Comparison of ENCODE assay signal across 20 mouse cellular contexts in the genomic region with DNA sequence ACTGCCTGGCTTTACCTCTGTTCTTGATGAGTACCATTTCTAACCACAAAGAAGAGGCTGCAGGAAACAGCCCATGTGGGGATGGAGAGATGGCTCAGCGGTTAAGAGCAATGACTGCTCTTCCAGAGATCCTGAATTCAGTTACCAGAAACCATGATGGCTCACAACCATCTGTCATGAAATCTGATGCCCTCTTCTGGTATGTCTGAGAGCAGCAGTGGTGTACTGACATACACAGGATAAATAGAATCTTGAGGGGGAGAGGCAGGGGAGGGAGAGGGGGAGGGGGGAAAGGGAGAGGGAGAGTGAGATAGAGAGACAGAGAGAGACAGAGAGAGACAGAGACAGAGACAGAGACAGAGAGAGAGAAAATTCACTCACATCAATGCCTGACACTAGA.
DNase-seq lines count a peak whose midpoint lies in the region; ATAC-seq and TF ChIP-seq lines count a peak whose summit lies in the region.
"Had no signal": no experiment of that assay in that cellular context is flagged by ENCODE, and none has a peak within 500 bp of the region (broad histone marks: within the 10 kb centered on the region; RNA-seq: fewer than 3 reads in every experiment).

No protein-coding gene starts in this region.

- DNase-seq in MEL (ENCODE audit: low read depth, low spot score): no peak
- DNase-seq in brain, embryonic 14.5 days (ENCODE audit: low read depth): no peak
- DNase-seq in adrenal gland, postnatal 36 days: no peak
- DNase-seq: adrenal gland, postnatal 25 days; cerebellum, adult 8-10 months; gastrocnemius, postnatal 36 days; liver; spleen, adult 18-20 months; thymus, adult 2 months had no signal

- no peaks in the 10 kb centered on the region for H3K9me3 ChIP-seq in hindbrain, embryonic 12.5 days (replicated peaks)
- no peaks in the 10 kb centered on the region for H3K9me3 ChIP-seq in hindbrain, embryonic 16.5 days (ENCODE audit: control insufficient read depth, low read length)
- no peaks in the 10 kb centered on the region for H3K9me3 ChIP-seq in midbrain, embryonic 12.5 days
- H3K9me3 ChIP-seq in midbrain, embryonic 13.5 days: no peaks in the 10 kb centered on the region
- no peaks in the 10 kb centered on the region for H3K9me3 ChIP-seq in MEL (replicated peaks; ENCODE audit: insufficient read depth, low read length)
- H3K9me3 ChIP-seq: forebrain, embryonic 12.5 days; heart, embryonic 10.5 days; kidney, embryonic 15.5 days; lung, embryonic 15.5 days had no signal

- peak in 1 of 3 experiments; percentile 5; a peak in 2 of 6 replicates for TF ChIP-seq CTCF in MEL (IDR thresholded peaks at IDR 0.05 in 2 of 3, conservative IDR thresholded peaks at IDR 0.05 in 1 of 3; ENCODE audit: control insufficient read depth in 1 of 3, insufficient read depth in 1 of 3, low read depth in 2 of 3, low read length in 3 of 3, poor library complexity in 1 of 3, severe bottlenecking in 1 of 3)
- TF ChIP-seq CTCF in brain, embryonic 14.5 days (IDR thresholded peaks at IDR 0.05; ENCODE audit: borderline replicate concordance, extremely low read depth, insufficient read depth, insufficient read length): peak; percentile 21; the same call in 1 of the 2 replicates

- ATAC-seq in hindbrain, embryonic 12.5 days (ENCODE audit: low FRiP score): peak; percentile 36; the same call in 1 of the 2 replicates
- ATAC-seq in hindbrain, embryonic 16.5 days: no peak
- 0 out of 2 replicates have a peak, but pooled peaks have one; percentile 6 for ATAC-seq in midbrain, embryonic 12.5 days (ENCODE audit: low FRiP score, low read depth)
- no peak for ATAC-seq in midbrain, embryonic 13.5 days

- H3K36me3 ChIP-seq in hindbrain, embryonic 12.5 days: no peaks in the 10 kb centered on the region
- H3K36me3 ChIP-seq in hindbrain, embryonic 16.5 days (ENCODE audit: control insufficient read depth, insufficient read depth, low read length): no peaks in the 10 kb centered on the region
- no peaks in the 10 kb centered on the region for H3K36me3 ChIP-seq in midbrain, embryonic 12.5 days
- no peaks in the 10 kb centered on the region for H3K36me3 ChIP-seq in midbrain, embryonic 13.5 days
- no peaks in the 10 kb centered on the region for H3K36me3 ChIP-seq in MEL (ENCODE audit: control insufficient read depth in 1 of 2, insufficient read depth in 2 of 2, low read length in 2 of 2)
- H3K36me3 ChIP-seq: forebrain, embryonic 12.5 days; heart, embryonic 10.5 days; kidney, embryonic 15.5 days; lung, embryonic 15.5 days had no signal

- no peak overlapping the region for H3K4me2 ChIP-seq in hindbrain, embryonic 12.5 days (replicated peaks)
- H3K4me2 ChIP-seq in hindbrain, embryonic 16.5 days (ENCODE audit: low read length): no peak overlapping the region
- no peak overlapping the region for H3K4me2 ChIP-seq in midbrain, embryonic 12.5 days (replicated peaks)
- H3K4me2 ChIP-seq in midbrain, embryonic 13.5 days (replicated peaks): no peak overlapping the region
- H3K4me2 ChIP-seq: forebrain, embryonic 12.5 days; kidney, embryonic 15.5 days; lung, embryonic 15.5 days had no signal

- peak overlapping the region; percentile 60; the same call in 1 of the 2 replicates for H3K27ac ChIP-seq in hindbrain, embryonic 12.5 days
- no peak overlapping the region for H3K27ac ChIP-seq in hindbrain, embryonic 16.5 days (ENCODE audit: low read depth, low read length)
- H3K27ac ChIP-seq in midbrain, embryonic 12.5 days (replicated peaks): no peak overlapping the region
- H3K27ac ChIP-seq in midbrain, embryonic 13.5 days: no peak overlapping the region
- no peak overlapping the region for H3K27ac ChIP-seq in MEL (ENCODE audit: control insufficient read depth, low read depth, low read length)
- H3K27ac ChIP-seq: forebrain, embryonic 12.5 days; heart, embryonic 10.5 days; kidney, embryonic 15.5 days; layer of hippocampus, adult 2 months; lung, embryonic 15.5 days had no signal

- TF ChIP-seq RAD21 in MEL (IDR thresholded peaks at IDR 0.05; ENCODE audit: low read depth, low read length): peak; percentile 2

- no peak for TF ChIP-seq EP300 in MEL (IDR thresholded peaks at IDR 0.05; ENCODE audit: low read depth in 1 of 2, low read length in 2 of 2)

- no peak overlapping the region for H3K4me3 ChIP-seq in hindbrain, embryonic 12.5 days
- no peak overlapping the region for H3K4me3 ChIP-seq in hindbrain, embryonic 16.5 days (ENCODE audit: low read length)
- H3K4me3 ChIP-seq in midbrain, embryonic 12.5 days: no peak overlapping the region
- no peak overlapping the region for H3K4me3 ChIP-seq in midbrain, embryonic 13.5 days (replicated peaks)
- H3K4me3 ChIP-seq in MEL (ENCODE audit: control insufficient read depth in 1 of 2, insufficient read depth in 1 of 2, low read depth in 2 of 2, low read length in 2 of 2): no peak overlapping the region
- H3K4me3 ChIP-seq: forebrain, embryonic 12.5 days; heart, embryonic 10.5 days; kidney, embryonic 15.5 days; layer of hippocampus, adult 2 months; lung, embryonic 15.5 days; myocyte had no signal

- no peak for TF ChIP-seq POLR2A in MEL (IDR thresholded peaks at IDR 0.05; ENCODE audit: control insufficient read depth in 1 of 2, insufficient read depth in 1 of 2, low read depth in 1 of 2, low read length in 2 of 2, poor library complexity in 1 of 2)
- TF ChIP-seq POLR2A in brain, embryonic 14.5 days (IDR thresholded peaks at IDR 0.05; ENCODE audit: borderline replicate concordance, extremely low read depth, insufficient read depth, insufficient read length, poor library complexity, severe bottlenecking): no peak

- peaks cover 13% of the 10 kb centered on the region for H3K4me1 ChIP-seq in hindbrain, embryonic 12.5 days
- no peaks in the 10 kb centered on the region for H3K4me1 ChIP-seq in hindbrain, embryonic 16.5 days (ENCODE audit: control insufficient read depth, insufficient read depth, low read depth, low read length)
- peaks cover 10% of the 10 kb centered on the region; the same call in 1 of the 2 replicates for H3K4me1 ChIP-seq in midbrain, embryonic 12.5 days
- peaks cover 8% of the 10 kb centered on the region for H3K4me1 ChIP-seq in midbrain, embryonic 13.5 days (replicated peaks)
- H3K4me1 ChIP-seq in MEL (ENCODE audit: control insufficient read depth in 1 of 2, insufficient read depth in 2 of 2, low read length in 2 of 2): no peaks in the 10 kb centered on the region
- H3K4me1 ChIP-seq: heart, embryonic 10.5 days; kidney, embryonic 15.5 days had no signal

- no peaks in the 10 kb centered on the region for H3K79me2 ChIP-seq in MEL (ENCODE audit: control insufficient read depth, insufficient read depth, low read length, poor library complexity)

- no peak overlapping the region for H3K9ac ChIP-seq in hindbrain, embryonic 12.5 days
- no peak overlapping the region for H3K9ac ChIP-seq in hindbrain, embryonic 16.5 days (ENCODE audit: low read depth, low read length)
- no peak overlapping the region for H3K9ac ChIP-seq in midbrain, embryonic 12.5 days (replicated peaks)
- no peak overlapping the region for H3K9ac ChIP-seq in midbrain, embryonic 13.5 days (replicated peaks)
- no peak overlapping the region for H3K9ac ChIP-seq in MEL (ENCODE audit: control insufficient read depth, low read depth, low read length, poor library complexity, severe bottlenecking)
- H3K9ac ChIP-seq: forebrain, embryonic 12.5 days; kidney, embryonic 15.5 days; lung, embryonic 15.5 days had no signal

- no peaks in the 10 kb centered on the region for H3K27me3 ChIP-seq in hindbrain, embryonic 12.5 days
- H3K27me3 ChIP-seq in hindbrain, embryonic 16.5 days (replicated peaks; ENCODE audit: control insufficient read depth, insufficient read depth, low read length): no peaks in the 10 kb centered on the region
- H3K27me3 ChIP-seq in midbrain, embryonic 12.5 days: peaks cover 5% of the 10 kb centered on the region; the same call in 1 of the 2 replicates
- H3K27me3 ChIP-seq in midbrain, embryonic 13.5 days: no peaks in the 10 kb centered on the region; the same call in 1 of the 2 replicates
- no peaks in the 10 kb centered on the region; a peak in 2 of 4 replicates for H3K27me3 ChIP-seq in MEL (ENCODE audit: control insufficient read depth in 1 of 2, insufficient read depth in 2 of 2, low read length in 2 of 2)
- H3K27me3 ChIP-seq: CH12.LX; forebrain, embryonic 12.5 days; kidney, embryonic 15.5 days; lung, embryonic 15.5 days had no signal

- 94% methylated on average over 1 of the region's 1 CpGs for WGBS in hindbrain, embryonic 12.5 days
- 88% methylated on average over 1 of the region's 1 CpGs for WGBS in hindbrain, embryonic 16.5 days
- 97% methylated on average over 1 of the region's 1 CpGs for WGBS in midbrain, embryonic 12.5 days
- WGBS in midbrain, embryonic 13.5 days: 96% methylated on average over 1 of the region's 1 CpGs

TF ChIP-seq in MEL, 35 proteins besides CTCF, POLR2A, EP300 and RAD21:
- TF ChIP-seq GATA1 (IDR thresholded peaks at IDR 0.05; ENCODE audit: low read depth, low read length) (no peak), RCOR1 (IDR thresholded peaks at IDR 0.05; ENCODE audit: low read depth, low read length) (no peak), MYC (IDR thresholded peaks at IDR 0.05; ENCODE audit: low read depth, low read length) (no peak), ETS1 (IDR thresholded peaks at IDR 0.05; ENCODE audit: low read depth, low read length) (no peak), ZKSCAN1 (IDR thresholded peaks at IDR 0.05; ENCODE audit: low read depth, low read length) (no peak)

Comparison
In these comparisons a context has a peak if more than half of its experiments do, and no peak if none do; other contexts are left out.
1. ATAC-seq: peak in hindbrain, embryonic 12.5 days (single experiment) and midbrain, embryonic 12.5 days (single experiment); none in hindbrain, embryonic 16.5 days (single experiment) and midbrain, embryonic 13.5 days (single experiment).